Mouse (Mus musculus) ZHBTc4 (cell line): ENCODE measurements around the gene Usp18.

Source experiments
- DNase-seq: peaks from one replicate; pipeline ENCODE4 v3.0.0-alpha.2; 2011; ENCODE audit warnings: low read depth, low spot score

The Usp18 gene

DNA sequence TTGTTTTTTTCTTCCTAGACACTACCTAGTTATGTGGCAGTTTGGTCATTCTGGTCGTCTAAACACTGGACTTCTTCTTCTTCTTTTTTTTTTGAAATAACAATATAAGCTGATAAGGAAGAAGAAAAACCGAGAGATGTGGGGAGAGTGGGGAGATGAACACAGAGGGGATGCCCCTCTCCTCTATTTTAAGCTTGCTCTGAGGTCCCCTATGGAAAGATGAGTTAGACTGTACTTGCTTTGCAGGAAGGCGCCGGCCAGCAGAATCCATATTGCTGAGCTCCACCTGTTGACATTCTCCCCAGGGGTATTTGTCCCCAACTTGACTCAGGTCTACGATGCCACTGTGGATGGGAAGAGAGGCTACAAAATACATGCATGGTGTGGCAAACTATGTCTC lies 21.6 kb upstream of the Usp18 start:
- DNase-seq, result no peak

DNA sequence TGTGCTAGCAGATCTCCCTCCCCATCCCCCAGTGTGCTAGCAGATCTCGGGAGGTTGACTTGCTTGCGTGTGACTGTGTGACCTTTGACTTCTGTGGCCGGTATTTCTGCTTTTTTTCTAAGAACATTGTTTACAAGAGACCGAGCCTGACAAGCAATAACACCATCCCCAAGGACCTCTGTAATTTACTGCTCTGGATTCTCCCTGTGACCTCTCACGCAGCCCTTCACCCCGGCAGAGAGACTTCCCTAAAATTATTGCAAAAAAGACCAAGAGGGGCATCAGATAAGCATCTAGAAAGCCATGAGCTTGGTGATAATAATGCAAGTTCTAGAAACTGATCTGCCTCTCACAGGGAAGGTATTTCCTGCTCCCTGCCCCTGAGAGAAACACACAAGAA lies 20.7 kb upstream of the Usp18 start:
- no peak for DNase-seq

DNA sequence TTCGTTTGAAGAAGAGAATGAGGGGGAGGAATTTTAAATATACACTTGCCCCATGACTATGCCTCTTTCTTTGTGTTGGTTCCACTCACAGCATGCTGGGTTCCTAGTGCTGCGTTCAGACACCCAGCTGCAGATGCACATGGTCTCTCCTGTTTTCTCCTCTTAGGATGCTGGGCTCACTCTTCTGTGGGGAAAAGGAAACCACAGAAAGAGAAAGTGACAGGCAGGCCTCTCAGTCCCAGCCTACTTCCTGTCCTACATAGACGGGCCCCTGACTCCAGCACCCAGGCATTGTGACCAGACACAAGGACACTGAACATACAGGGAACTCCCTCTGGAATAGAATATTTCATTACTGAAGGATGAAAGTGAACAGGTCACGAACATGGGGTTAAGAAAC lies 19.7 kb upstream of the Usp18 start:
- no peak for DNase-seq

GRCm38 (mm10) chr6:121226744-121227143 lies 19.0 kb upstream of the Usp18 start:
- no peak for DNase-seq

- DNase-seq, result no peak
These were observed 17.3 kb upstream of the Usp18 start for GRCm38 (mm10) chr6:121228421-121228820.

GRCm38 (mm10) chr6:121232652-121233051 lies 13.1 kb upstream of the Usp18 start:
- DNase-seq, result no peak

- no peak for DNase-seq
These were observed 9.3 kb upstream of the Usp18 start for GRCm38 (mm10) chr6:121236386-121236785.

- no peak for DNase-seq
These were observed 7.5 kb upstream of the Usp18 start for GRCm38 (mm10) chr6:121238209-121238608.

GRCm38 (mm10) chr6:121241780-121242179 lies 3.9 kb upstream of the Usp18 start:
- DNase-seq, result no peak

DNA sequence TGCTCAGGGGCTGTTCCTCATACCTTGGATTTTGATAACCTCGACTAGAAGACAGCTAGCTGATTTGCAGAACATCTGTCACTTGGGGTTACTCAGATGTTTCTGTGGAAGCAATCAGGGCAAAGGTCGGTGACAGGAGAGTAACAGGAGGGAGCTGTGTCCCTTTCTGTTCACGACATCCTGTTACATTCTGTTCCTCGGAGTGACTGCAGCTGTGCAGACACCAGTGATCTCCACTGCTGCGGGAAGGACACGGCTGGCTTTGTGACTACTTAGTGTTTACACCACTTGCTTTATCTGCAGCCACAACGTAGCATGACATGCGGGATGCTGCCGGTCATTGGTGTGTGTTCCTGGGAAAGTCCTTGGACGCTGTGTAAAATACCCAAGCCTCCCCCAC lies 2.5 kb upstream of the Usp18 start:
- DNase-seq, result no peak

DNA sequence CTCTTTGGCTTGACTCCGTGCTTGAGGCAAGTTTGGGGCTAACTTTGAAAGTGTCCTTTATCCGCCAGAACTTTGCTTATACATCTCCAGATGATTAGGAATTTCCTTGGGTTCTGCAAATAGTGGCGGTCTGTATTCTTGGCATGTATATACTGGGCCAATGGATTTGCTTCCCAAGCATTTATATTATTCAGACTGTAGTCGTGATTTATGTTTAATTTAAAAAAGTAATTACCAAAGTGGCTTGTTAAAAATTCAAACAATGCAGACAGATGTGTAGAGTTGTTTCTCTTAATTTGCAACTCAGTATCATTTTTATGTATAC lies 293 bp downstream of the Usp18 start:
- no peak for DNase-seq

- no peak for DNase-seq
These were observed 4.7 kb downstream of the Usp18 start for GRCm38 (mm10) chr6:121250406-121250805.

DNA sequence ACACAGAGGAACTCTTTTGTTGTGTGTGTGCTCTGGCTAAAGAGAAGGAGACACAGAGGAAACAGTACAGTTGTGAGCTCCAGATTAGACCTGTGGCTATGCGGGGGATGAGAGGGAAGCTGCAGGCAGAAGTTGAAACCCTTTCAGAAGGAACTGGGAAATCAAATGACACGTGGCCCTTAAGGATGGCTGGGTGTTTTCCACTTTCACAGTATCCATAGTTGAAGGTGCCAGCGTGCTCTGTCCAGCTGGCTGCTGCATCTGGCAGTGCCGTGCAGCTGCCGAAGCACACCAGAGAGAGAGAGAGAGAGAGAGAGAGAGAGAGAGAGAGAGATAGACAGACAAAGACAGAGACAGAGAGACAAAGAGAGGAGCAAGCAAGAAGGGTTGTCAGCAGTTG lies 5.5 kb downstream of the Usp18 start:
- no peak for DNase-seq

DNA sequence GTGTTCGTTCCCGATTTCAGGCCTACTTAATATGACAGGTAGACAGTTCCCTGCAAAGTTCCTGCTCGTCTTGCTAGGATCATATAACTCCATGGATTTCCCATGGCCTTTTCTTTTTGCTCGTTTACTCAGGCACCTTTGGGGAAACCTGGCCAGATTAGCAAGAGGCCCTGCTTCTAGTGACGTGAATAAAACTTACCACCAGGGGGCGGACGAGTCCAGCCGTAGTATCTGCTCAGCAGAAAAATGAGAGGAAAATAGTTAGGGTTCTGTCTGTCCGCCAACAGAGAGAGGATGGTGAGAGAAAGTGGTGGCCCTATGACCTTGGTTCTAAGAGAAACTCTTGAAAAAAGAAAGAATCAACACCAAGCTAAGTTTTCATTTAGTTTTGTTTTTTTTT lies 14.8 kb downstream of the Usp18 start:
- DNase-seq, result peak; percentile 81

- no peak for DNase-seq
These were observed 15.5 kb downstream of the Usp18 start for GRCm38 (mm10) chr6:121261233-121261632.

GRCm38 (mm10) chr6:121262004-121262403 lies 16.3 kb downstream of the Usp18 start:
- DNase-seq, result no peak

DNA sequence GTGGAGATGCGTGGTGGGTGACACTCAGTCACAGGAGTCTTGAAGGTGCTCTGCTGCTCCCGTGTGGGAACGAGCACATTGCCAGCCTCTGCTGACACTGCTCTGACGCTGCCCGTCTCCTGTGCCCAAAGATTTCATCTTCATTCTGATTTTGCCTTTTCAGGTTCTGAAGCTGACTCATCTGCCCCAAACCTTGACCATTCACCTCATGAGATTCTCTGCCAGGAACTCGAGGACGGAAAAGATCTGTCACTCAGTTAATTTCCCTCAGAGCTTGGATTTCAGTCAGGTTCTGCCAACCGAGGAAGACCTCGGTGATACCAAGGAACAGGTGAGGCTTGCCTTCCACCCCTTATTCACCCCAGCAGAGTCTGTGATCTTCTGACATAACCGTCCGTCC lies 16.8 kb downstream of the Usp18 start:
- DNase-seq, result no peak

- DNase-seq, result no peak
These were observed 24.4 kb downstream of the Usp18 start for GRCm38 (mm10) chr6:121270156-121270555.

DNA sequence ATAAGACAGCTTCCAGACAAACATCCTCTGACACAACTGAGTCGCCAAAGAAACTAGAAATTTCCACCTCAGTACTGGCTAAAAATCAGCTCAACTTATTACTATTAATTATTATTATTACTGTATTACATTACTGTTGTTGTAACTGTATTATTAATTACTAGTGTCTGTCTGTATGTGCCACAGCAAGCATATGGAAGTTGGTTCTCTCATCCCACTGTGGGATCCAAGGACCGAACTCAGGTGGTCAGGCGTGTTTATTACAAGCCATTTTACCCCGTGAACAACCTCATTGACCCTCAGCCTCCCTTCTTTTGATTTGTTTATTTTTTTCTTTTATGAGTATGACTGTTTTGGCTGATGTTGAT lies 26.0 kb downstream of the Usp18 start:
- no peak for DNase-seq

GRCm38 (mm10) chr6:121272075-121272800 lies 26.5 kb downstream of the Usp18 start:
- DNase-seq, result peak; percentile 80

DNA sequence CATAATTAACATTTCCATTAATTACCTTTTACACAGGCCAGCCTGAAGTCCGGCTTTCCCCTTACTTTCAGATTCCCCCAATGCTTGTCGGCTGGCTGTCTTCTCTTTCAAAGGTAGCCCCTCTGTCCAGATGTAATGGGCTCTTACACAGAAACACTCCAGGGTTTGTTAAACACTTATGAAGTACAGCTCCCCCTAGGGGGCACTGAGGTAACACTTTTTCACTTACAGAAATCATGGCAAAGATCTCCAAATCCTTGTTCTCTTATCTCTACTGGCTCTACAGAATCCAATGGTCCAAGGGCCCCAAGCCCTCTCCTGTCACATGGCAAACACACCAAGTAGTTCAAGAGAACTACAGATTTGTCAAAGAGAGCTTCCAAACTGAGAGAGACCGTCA lies 28.6 kb downstream of the Usp18 start:
- DNase-seq, result peak; percentile 76

DNA sequence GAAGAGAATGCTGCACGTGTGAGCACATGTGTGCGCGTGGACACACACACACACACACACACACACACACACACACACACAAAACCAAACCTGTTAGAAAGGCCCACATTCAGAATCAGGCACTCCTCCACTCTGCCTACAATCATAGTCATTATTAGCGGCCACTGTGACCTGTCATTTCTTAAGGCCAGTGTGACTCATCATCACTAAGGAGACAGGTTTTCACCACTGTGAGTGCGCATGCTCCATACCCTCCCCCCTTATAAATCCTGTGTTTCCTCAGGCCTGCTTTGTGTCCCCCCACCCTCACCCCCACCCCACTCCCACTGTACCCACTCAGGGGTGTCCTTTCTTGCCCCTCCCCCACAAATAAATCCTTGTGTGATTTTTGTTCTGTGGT lies 38.4 kb downstream of the Usp18 start:
- DNase-seq, result no peak

DNA sequence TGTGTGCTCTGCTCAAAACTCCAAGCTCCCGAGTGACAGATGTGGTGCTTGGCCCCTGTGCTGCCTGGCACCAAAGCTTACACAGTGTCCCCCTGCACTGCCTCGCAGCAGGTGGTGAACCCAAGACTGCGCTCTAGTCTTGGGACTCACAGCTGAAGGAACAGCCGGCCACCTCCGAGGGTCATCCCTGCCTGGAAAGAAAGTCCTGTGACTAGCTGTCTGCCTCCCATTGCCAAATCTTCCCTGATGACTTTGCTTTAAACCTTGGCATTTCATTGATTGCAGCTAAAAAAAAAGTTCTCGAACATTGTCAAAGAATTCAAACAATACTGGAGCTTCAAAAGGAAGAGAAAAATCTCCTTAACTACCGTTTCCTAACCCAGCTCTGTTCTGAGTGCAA lies 53.6 kb downstream of the Usp18 start:
- no peak for DNase-seq

DNA sequence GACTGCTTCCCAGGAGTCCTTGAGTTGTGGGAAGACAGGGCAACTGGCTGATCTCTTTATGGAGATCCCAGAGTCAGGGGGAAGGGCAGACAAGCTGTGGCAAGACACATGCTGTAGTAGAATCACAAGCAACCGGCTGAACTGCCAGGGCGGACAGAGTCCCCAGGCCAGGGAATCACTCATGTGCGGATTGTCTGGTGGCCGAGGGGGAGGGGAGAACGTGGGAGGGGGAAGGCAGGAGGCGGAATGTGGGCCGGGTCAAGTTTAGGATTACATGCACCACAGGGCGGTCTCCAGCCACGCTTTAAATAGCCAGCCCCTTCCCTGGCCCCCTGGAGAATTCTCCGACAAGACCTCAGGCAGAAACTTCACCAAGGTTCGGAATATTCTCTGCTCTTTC lies 54.2 kb downstream of the Usp18 start, which contains the start of gene Slc6a13:
Gene Slc6a13, plus strand, starts transcription at position 274 of the 400 bp plus-strand sequence.
- peak; percentile 64 for DNase-seq
